Mouse (Mus musculus): ENCODE results near the gene Mageb1. TPM values are rescaled to one million over a fixed set of nuclear protein-coding genes. Genes with fewer than 3 reads are reported as not detected.

Mageb1 gene
- not detected for polyA plus RNA-seq (2015; fragmentation: Illumina TruSeq; extraction: RNeasy Lipid Tissue Mini Kit (QIAGEN cat#74804); ENCODE audit: insufficient read depth, low read depth, low replicate concordance)

DNA sequence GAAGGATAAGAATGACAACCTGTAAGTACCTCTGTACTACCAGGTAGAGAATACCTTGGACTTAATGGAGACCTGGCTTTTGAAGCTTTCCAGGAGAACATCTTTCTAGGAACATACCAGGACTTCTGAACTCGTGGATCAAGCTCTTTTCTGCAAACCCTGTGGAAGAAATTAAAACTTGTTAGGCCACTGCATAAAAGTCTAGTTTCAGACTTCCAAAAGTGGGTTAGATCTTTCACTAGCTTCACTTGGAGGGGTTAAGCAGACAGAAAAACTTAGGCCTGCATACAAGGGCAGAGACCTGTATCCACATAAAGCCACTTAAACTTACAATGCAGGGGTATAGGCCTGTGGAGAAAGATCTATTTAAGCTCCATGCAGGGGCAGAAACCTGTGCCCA is at the start of gene Mageb1:
Gene Mageb1 (minus strand): TSS at position 101 of the 400 bp plus-strand sequence.

Other genes starting within 250 kb of the Mageb1 start
- not detected for gene Mageb5, start 233.3 kb downstream of the Mageb1 start, polyA plus RNA-seq (2015; fragmentation: Illumina TruSeq; extraction: RNeasy Lipid Tissue Mini Kit (QIAGEN cat#74804); ENCODE audit: insufficient read depth, low read depth, low replicate concordance)

All from pancreas, adult 10 weeks (tissue).